Mouse (Mus musculus) lung, postnatal 0 days (tissue): ENCODE measurements around the gene Pex19.

ENCODE experiments used
- CTCF ChIP-seq: IDR thresholded peaks from 2 replicates; pipeline ENCODE4 v1.5.1; 2016; ENCODE audit warnings: antibody characterized with exemption, mild to moderate bottlenecking
- EP300 ChIP-seq: IDR thresholded peaks from 2 replicates; pipeline ENCODE4 v1.6.1; 2016; ENCODE audit warnings: antibody characterized with exemption, mild to moderate bottlenecking, control low read depth

DNA sequence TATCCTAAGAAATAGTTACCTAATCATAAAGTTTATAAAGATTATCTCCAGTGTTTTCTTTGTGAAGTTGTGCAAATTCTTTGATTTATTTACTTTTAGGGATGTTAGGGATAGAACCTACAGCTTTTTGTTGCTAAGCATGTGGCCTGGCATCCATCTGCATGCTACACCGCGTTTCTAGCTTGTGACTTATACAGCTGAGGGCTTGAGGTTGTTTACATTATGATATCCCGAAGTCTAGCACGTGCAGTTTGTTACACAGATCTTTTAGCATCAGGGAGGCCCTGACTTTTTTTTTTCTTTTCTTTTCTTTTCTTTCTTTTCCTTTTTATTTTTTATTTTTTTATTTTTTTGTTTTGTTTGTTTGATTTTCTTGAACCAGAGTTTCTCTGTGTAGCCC, 33.4 kb downstream of the Pex19 start:
- TF ChIP-seq CTCF (no peak), EP300 (no peak)
